Mouse (Mus musculus) limb, embryonic 15.5 days (tissue): Measurements from ENCODE around the gene Dchs1. TPM values are rescaled to one million over a fixed set of nuclear protein-coding genes. Genes with fewer than 3 reads are reported as not detected.
"Not testable (repeated sequence)": the region's sequence is repeated elsewhere in the genome, so short reads cannot be mapped to it uniquely, and the experiment has no call there.

Experiments used
- ATAC-seq: fragments of 200-750 bp; cut with Nextera tagmentation; 2 replicates; pipeline ENCODE4 v1.8.0; 2017; ENCODE audit warnings: low read depth, moderate TSS enrichment; ENCODE audit not compliant: insufficient number of reproducible peaks, low FRiP score, low TSS enrichment
- H3K27ac ChIP-seq: fragments of 300-500 bp; sonication (generic); 2 replicates; pipeline ENCODE4 v1.5.1; 2015; ENCODE audit warnings: moderate library complexity, mild to moderate bottlenecking, inconsistent platforms
- H3K27me3 ChIP-seq: fragments of 300-500 bp; sonication (generic); 2 replicates; pipeline ENCODE4 v1.6.1; 2015; ENCODE audit warnings: inconsistent platforms
- H3K36me3 ChIP-seq: fragments of 300-500 bp; sonication (generic); 2 replicates; pipeline ENCODE4 v1.6.1; 2015; ENCODE audit warnings: inconsistent platforms
- H3K4me1 ChIP-seq: fragments of 300-500 bp; sonication (generic); 2 replicates; pipeline ENCODE4 v1.6.1; 2015; ENCODE audit warnings: inconsistent platforms
- H3K4me2 ChIP-seq: fragments of 300-500 bp; sonication (generic); 2 replicates; pipeline ENCODE4 v1.6.1; 2015; ENCODE audit warnings: mild to moderate bottlenecking, inconsistent platforms
- H3K4me3 ChIP-seq: fragments of 300-500 bp; sonication (generic); 2 replicates; pipeline ENCODE4 v1.5.1; 2015; ENCODE audit warnings: mild to moderate bottlenecking, inconsistent platforms
- H3K9ac ChIP-seq: fragments of 300-500 bp; sonication (generic); 2 replicates; pipeline ENCODE4 v1.6.1; 2015; ENCODE audit warnings: inconsistent platforms
- H3K9me3 ChIP-seq: fragments of 300-500 bp; sonication (generic); 2 replicates; pipeline ENCODE4 v1.6.1; 2016; ENCODE audit warnings: inconsistent platforms
- WGBS: fragments of 180-500 bp; shearing (Covaris S2); methylation state at CpG from one replicate; pipeline ENCODE4 v1.1.7; 2015; 5-methylcytosine and 5-hydroxymethylcytosine counted together
- polyA plus RNA-seq: library from polyadenylated mRNA; unstranded; fragments of >200 nt; fragmentation: Nextera tagmentation; extraction: Ambion mirVana; gene quantifications from 2 replicates; pipeline ENCODE4 v1.2.1, GENCODE M21; 2015

Gene Dchs1
- polyA plus RNA-seq, 1 experiment from 2014 or later: 16.2 TPM

DNA sequence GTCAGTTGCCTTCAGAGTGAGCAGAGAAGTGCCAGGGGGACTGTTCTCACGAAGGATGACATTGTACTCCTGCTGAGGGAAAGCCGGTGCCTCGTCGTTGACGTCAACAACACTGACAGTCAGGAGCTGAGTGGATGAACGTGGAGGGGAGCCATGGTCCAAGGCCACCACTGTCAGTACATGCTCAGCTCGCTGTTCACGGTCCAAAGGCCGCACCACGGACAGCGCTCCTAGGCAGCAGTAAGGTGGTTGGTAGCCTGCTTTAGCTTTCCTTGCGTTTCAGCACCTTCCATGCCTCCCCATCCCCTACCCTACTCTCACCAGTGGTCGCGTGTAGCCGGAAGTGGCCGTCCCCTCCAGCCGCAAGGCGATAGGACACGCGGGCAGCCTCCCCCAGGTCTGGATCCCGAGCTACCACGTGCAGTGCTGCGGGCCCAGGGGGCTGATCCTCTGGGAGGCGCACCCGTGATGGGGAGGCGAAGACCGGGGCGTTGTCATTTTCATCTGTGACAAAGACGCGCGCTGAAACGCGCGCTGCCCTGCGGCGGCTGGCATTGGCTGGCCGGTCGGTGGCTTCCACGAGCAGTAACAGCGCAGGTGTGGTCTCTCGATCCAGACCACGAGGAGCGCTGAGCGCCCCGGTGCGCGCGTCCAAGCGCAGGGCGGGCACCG, 25.5 kb downstream of the Dchs1 start:
- no peak overlapping the region for H3K27ac ChIP-seq
- WGBS: 40% methylated on average over 51 of the region's 51 CpGs
- H3K4me2 ChIP-seq: peak overlapping the region; percentile 39
- H3K4me3 ChIP-seq: peak overlapping the region; percentile 20
- no peaks in the 10 kb centered on the region for H3K9me3 ChIP-seq
- ATAC-seq: no peak
- H3K9ac ChIP-seq: no peak overlapping the region
- H3K27me3 ChIP-seq: no peaks in the 10 kb centered on the region
- H3K36me3 ChIP-seq: peaks cover 87% of the 10 kb centered on the region
- H3K4me1 ChIP-seq: peaks cover 7% of the 10 kb centered on the region

DNA sequence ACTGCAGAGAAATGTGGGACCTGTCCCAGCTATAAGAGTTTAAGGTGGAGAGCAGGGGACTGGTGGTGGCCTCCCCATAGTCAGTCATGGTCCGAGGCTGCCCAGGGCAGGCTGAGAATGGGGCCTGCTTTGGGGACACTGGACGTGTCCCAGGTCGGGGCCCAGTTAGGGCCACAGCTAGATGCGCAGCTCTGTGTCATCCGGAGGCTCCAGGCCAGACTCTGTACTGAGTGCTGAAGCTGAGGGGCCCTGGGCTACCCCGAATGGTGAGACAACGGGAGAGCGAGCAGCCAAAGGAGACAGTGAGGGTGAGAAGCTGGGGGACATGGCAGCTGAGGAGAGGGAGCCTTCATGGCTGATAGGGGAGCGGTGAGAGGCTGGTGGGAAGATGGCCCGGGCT, 34.2 kb downstream of the Dchs1 start:
- Histone ChIP-seq H3K9ac (no peak overlapping the region), H3K9me3 (no peaks in the 10 kb centered on the region), H3K4me1 (peaks cover 12% of the 10 kb centered on the region), H3K4me3 (no peak overlapping the region), H3K4me2 (no peak overlapping the region), H3K27me3 (no peaks in the 10 kb centered on the region), H3K36me3 (peaks cover 61% of the 10 kb centered on the region), H3K27ac (no peak overlapping the region; the same call in 1 of the 2 replicates)
- WGBS: 90% methylated on average over 10 of the region's 10 CpGs
- no peak for ATAC-seq

GRCm38 (mm10) chr7:105752716-105753115, 34.7 kb downstream of the Dchs1 start:
- Histone ChIP-seq H3K36me3 (peaks cover 59% of the 10 kb centered on the region), H3K4me2 (no peak overlapping the region), H3K27ac (no peak overlapping the region; the same call in 1 of the 2 replicates), H3K9ac (no peak overlapping the region), H3K9me3 (no peaks in the 10 kb centered on the region), H3K27me3 (no peaks in the 10 kb centered on the region), H3K4me3 (no peak overlapping the region), H3K4me1 (peaks cover 12% of the 10 kb centered on the region)
- WGBS: 84% methylated on average over 2 of the region's 2 CpGs
- ATAC-seq: no peak

DNA sequence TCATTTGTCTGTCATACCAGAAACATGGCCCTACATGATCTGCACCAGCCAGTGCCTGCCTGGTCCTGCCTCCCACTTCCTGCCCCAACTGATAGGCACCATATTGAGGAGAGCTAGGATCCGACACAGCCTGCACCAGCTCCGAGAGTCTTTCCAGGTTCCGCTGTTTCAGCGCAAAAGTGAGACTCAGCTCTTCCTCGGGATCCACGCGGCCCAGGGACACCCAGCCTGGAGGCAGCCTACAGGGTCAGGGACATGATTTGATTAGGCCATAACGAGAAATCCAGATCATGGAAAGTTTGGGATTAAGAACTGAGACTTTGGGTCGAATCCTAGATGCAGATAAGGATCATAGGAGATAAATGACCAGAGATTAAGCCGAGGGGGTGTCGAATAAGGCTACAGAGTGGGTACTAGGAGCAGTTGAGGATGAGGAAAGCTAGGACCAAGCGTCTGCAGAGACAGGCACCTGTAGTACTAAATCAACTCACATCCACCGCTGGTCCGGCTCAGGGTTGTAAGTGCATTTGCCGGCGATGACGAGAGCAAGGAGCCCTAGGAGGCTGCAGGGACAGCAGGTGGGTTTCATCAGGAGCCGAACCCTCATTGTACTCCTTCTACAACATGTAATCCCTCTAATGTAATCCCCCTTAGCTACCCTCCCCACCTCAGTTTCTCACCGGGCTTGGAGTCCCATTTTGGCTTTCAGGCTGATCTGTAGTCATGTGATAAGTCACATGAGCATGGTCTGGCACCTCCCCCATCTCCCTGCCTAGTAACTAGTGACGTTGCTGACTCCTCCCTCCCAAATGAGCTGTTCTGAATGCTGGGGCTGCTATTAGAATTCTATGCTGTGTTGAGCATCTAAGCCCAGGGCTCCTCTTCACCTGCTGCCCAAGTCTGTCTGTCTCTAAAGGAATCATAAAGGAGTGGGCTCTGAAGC, 35.7 kb downstream of the Dchs1 start, which contains the start of gene Tpp1:
Gene Tpp1 (minus strand): TSS at position 745 of the 943 bp plus-strand sequence.
- H3K27me3 ChIP-seq: no peaks in the 10 kb centered on the region
- H3K27ac ChIP-seq: peak within 1 kb of the TSS; percentile 67
- H3K4me3 ChIP-seq: peak within 1 kb of the TSS; percentile 61
- ATAC-seq: peak; percentile 82
- H3K9ac ChIP-seq: peak within 1 kb of the TSS; percentile 52
- WGBS: 25% methylated on average over 20 of the region's 20 CpGs
- H3K4me1 ChIP-seq: peaks cover 12% of the 10 kb centered on the region
- peak within 1 kb of the TSS; percentile 69 for H3K4me2 ChIP-seq
- H3K9me3 ChIP-seq: no peaks in the 10 kb centered on the region
- H3K36me3 ChIP-seq: peaks cover 57% of the 10 kb centered on the region

DNA sequence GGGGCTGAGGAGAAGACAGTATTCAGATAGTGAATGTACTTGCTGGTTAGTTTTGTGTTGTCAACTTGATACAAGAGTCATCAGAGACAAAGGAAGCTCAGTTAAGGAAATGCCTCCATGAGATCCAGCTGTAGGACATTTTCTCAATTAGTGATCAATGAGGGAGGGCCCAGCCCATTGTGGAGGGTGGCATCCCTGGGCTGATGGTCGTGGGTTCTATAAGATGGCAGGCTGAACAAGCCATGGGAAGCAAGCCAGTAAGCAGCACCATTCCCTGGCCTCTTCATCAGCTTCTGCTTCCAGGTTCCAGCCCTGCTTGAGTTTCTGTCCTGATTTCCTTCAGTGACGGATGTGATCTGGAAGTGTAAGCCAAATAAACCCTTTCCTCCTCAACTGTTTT, 39.7 kb downstream of the Dchs1 start:
- H3K4me3 ChIP-seq: no peak overlapping the region
- peaks cover 29% of the 10 kb centered on the region for H3K36me3 ChIP-seq
- no peak for ATAC-seq
- H3K27ac ChIP-seq: no peak overlapping the region
- no peak overlapping the region for H3K9ac ChIP-seq
- H3K4me2 ChIP-seq: no peak overlapping the region
- 80% methylated on average over 2 of the region's 2 CpGs for WGBS
- H3K9me3 ChIP-seq: no peaks in the 10 kb centered on the region
- H3K4me1 ChIP-seq: peaks cover 21% of the 10 kb centered on the region
- H3K27me3 ChIP-seq: no peaks in the 10 kb centered on the region

GRCm38 (mm10) chr7:105743926-105744590, 43.4 kb downstream of the Dchs1 start, which contains the start of gene Taf10:
Gene Taf10, minus strand, starts transcription at chr7:105744361.
- H3K4me1 ChIP-seq: peaks cover 20% of the 10 kb centered on the region
- H3K4me3 ChIP-seq: peak within 1 kb of the TSS; percentile 81
- peak within 1 kb of the TSS; percentile 65 for H3K27ac ChIP-seq
- peak; percentile 93 for ATAC-seq
- peak within 1 kb of the TSS; percentile 91 for H3K9ac ChIP-seq
- peaks cover 58% of the 10 kb centered on the region for H3K36me3 ChIP-seq
- H3K9me3 ChIP-seq: no peaks in the 10 kb centered on the region
- H3K4me2 ChIP-seq: peak within 1 kb of the TSS; percentile 89
- H3K27me3 ChIP-seq: no peaks in the 10 kb centered on the region
- WGBS: under 1% methylated on average over 67 of the region's 67 CpGs

DNA sequence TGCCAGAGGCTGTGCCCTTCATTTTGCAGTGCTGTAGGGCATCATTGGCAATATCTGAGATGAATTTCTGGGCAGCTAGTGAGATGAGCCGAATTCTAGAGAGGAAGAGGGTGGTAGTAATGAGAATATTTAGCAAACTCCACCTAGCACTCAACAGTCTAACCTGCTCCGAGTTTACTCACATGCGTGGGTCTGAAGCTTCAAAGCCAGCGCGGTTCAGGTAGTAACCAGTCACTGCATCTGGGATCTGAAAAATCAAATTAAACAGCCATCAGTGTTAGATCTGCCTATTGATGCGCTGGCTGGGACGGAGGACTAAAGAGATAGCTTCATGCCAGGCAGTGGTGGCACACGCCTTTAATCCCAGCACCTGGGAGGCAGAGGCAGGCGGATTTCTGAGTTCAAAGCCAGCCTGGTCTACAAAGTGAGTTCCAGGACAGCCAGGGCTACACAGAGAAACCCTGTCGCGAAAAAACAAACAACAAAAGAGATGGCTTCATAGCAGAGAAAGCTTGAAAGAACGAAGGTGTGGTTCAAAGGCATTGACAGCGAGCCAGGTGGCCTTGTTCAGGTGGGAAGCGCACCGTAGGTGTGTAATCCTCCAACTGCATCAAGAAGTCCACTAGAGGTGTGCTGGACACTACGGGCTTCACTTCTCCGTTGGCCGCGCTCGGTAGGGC, 44.1 kb downstream of the Dchs1 start:
- not testable (repeated sequence) for H3K9me3 ChIP-seq, H3K27me3 ChIP-seq, ATAC-seq
- peak overlapping the region; percentile 81 for H3K4me3 ChIP-seq
- peak overlapping the region; percentile 91 for H3K9ac ChIP-seq
- peaks cover 55% of the 10 kb centered on the region for H3K36me3 ChIP-seq
- H3K4me1 ChIP-seq: peaks cover 27% of the 10 kb centered on the region
- peak overlapping the region; percentile 65; the same call in 1 of the 2 replicates for H3K27ac ChIP-seq
- H3K4me2 ChIP-seq: peak overlapping the region; percentile 89
- 35% methylated on average over 20 of the region's 20 CpGs for WGBS

GRCm38 (mm10) chr7:105742539-105743215, 44.8 kb downstream of the Dchs1 start:
- not testable (repeated sequence) for H3K27ac ChIP-seq, H3K9me3 ChIP-seq, H3K9ac ChIP-seq, ATAC-seq, H3K27me3 ChIP-seq
- 0 out of 2 replicates have a peak overlapping the region, but pooled peaks have one; percentile 81 for H3K4me3 ChIP-seq
- WGBS: 84% methylated on average over 7 of the region's 7 CpGs
- peak overlapping the region; percentile 89; the same call in 1 of the 2 replicates for H3K4me2 ChIP-seq
- peaks cover 49% of the 10 kb centered on the region for H3K36me3 ChIP-seq
- H3K4me1 ChIP-seq: peaks cover 32% of the 10 kb centered on the region

DNA sequence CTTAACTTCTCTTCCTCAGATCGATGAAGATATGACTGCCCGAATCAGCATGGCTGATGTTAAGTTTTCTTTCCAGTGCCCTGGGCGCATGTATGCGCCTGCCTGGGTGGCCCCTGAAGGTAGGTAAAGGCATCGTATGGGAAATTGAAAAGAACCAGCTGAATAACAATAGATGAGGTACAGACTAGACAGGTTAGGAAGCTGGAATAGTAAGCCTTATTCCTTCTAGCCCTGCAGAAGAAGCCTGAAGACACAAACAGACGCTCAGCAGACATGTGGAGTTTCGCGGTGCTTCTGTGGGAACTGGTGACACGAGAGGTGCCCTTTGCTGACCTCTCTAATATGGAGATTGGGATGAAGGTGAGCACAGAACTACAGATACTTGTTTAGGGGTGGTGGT, 45.5 kb downstream of the Dchs1 start:
- WGBS: 90% methylated on average over 9 of the region's 9 CpGs
- no peak overlapping the region for H3K4me2 ChIP-seq
- H3K27me3 ChIP-seq: no peaks in the 10 kb centered on the region
- ATAC-seq: no peak
- H3K4me1 ChIP-seq: peaks cover 36% of the 10 kb centered on the region
- H3K4me3 ChIP-seq: no peak overlapping the region
- peaks cover 44% of the 10 kb centered on the region for H3K36me3 ChIP-seq
- H3K9me3 ChIP-seq: no peaks in the 10 kb centered on the region
- no peak overlapping the region for H3K27ac ChIP-seq
- H3K9ac ChIP-seq: no peak overlapping the region

GRCm38 (mm10) chr7:105740851-105741250, 46.6 kb downstream of the Dchs1 start:
- 85% methylated on average over 6 of the region's 6 CpGs for WGBS

More at GRCm38 (mm10) chr7:105740851-105741250, 46.6 kb downstream of the Dchs1 start:
- H3K4me2 ChIP-seq: no peak overlapping the region
- no peak overlapping the region for H3K4me3 ChIP-seq
- peaks cover 36% of the 10 kb centered on the region for H3K4me1 ChIP-seq
- no peak overlapping the region for H3K9ac ChIP-seq
- H3K36me3 ChIP-seq: peaks cover 35% of the 10 kb centered on the region
- H3K27ac ChIP-seq: no peak overlapping the region
- no peaks in the 10 kb centered on the region for H3K9me3 ChIP-seq
- no peaks in the 10 kb centered on the region for H3K27me3 ChIP-seq
- ATAC-seq: no peak
